Mouse (Mus musculus) B cell, adult 67 days (primary cell): ENCODE data around the gene Serpinb13. TPM values are rescaled to one million over a fixed set of nuclear protein-coding genes. Genes with fewer than 3 reads are reported as not detected.

Experiments
- total RNA-seq, 2 experiments: library from RNA; stranded (reverse); gene quantifications; 4 replicates each; pipeline ENCODE4 v1.2.4; 2023

The Serpinb13 gene
- total RNA-seq, result not detected

DNA sequence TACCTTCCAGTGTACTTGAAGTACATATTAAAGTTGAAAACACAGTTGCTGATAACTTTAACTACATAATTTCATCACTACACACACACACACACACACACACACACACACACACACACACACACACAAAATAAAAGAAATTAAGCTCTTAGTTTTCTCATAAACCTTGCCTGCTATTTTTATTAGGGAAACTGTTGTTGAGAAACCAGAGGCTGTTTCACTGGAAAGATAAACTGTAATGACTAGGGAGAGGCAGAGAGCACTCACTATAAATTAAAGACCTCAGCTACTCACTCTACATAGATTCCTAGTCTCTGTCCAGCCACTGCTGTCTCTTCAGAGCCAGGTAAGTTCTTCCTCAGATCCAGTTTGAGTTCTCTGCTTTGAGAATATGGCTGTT is at the start of gene Serpinb13:
Gene Serpinb13 (plus strand): TSS at position 301 of the 400 bp plus-strand sequence.

DNA sequence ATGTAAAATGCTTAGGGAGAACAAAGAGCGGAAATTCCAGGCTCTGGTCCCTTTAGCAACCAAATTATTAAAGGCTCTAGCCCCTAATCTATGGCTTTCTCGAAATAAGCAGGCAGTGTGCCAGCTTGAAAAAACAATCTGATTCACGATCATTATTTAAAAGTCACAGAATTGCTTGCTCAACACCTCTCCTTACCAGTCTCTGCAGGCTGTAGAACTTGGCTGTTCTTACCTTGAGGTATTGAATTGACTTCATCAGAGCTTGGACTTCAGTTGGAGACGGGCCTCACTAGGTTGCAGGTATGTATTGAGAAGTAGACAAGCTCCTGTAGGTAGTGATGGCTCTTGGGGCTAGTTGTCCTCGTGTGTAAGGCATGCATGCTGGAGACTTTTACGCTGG is 46.5 kb upstream of the Serpinb13 start, which contains the start of gene Serpinb12:
Gene Serpinb12 (plus strand): TSS at position 185 of the 400 bp plus-strand sequence.

Other genes starting within 250 kb of the Serpinb13 start
- 10 to 100 TPM; 26.0 to 27.1 TPM for gene Kdsr, start 221.3 kb upstream of the Serpinb13 start, total RNA-seq
- gene Vps4b, start 184.3 kb upstream of the Serpinb13 start, total RNA-seq, result 100 to 1,000 TPM; 112 to 116 TPM
- not detected for gene Serpinb5, start 119.8 kb upstream of the Serpinb13 start, total RNA-seq
- not detected for gene Serpinb12, start 46.5 kb upstream of the Serpinb13 start, total RNA-seq
- gene Serpinb3a, start 71.3 kb downstream of the Serpinb13 start, total RNA-seq, result not detected
- not detected for gene Serpinb3d, start 102.5 kb downstream of the Serpinb13 start, total RNA-seq